Mouse (Mus musculus) brain, embryonic 14.5 days (tissue): Measurements from ENCODE around the gene Hoxb3.

Experiments used
- CTCF ChIP-seq: fragments of 200-500 bp; IDR thresholded peaks from 2 replicates; pipeline ENCODE4 v1.5.1; 2012; ENCODE audit warnings: inconsistent platforms, mild to moderate bottlenecking, moderate library complexity, borderline replicate concordance; ENCODE audit not compliant: insufficient read depth, insufficient read length; ENCODE audit errors: extremely low read depth
- POLR2A ChIP-seq: fragments of 200-500 bp; IDR thresholded peaks from 2 replicates; pipeline ENCODE4 v1.6.1; 2012; ENCODE audit warnings: mild to moderate bottlenecking, inconsistent platforms, borderline replicate concordance; ENCODE audit not compliant: poor library complexity, insufficient read depth, insufficient read length, severe bottlenecking; ENCODE audit errors: extremely low read depth

GRCm38 (mm10) chr11:96310183-96310938, 12.8 kb upstream of the Hoxb3 start:
- TF ChIP-seq CTCF = no peak
- no peak for TF ChIP-seq POLR2A
